Mouse (Mus musculus): ENCODE results near the gene Btbd11.

GRCm38 (mm10) chr10:85479959-85480625 is 93.5 kb downstream of the Btbd11 start:
- TF ChIP-seq CTCF (IDR thresholded peaks at IDR 0.05; ENCODE audit: extremely low read depth, insufficient read depth, insufficient read length, insufficient replicate concordance), result no peak
- TF ChIP-seq POLR2A (IDR thresholded peaks at IDR 0.05; ENCODE audit: low read depth, low read length), result no peak

Measured in spleen, adult 2 months (tissue).